Mouse (Mus musculus) CD4-positive, CD25-positive, alpha-beta regulatory T cell, adult 9 weeks (primary cell): ENCODE results near the gene Ddost. TPM values are rescaled to one million over a fixed set of nuclear protein-coding genes. Genes with fewer than 3 reads are reported as not detected.

ENCODE experiments used
- polyA plus RNA-seq: library from polyadenylated mRNA; unstranded; fragments of 100-300 nt; shearing (Covaris generic); gene quantifications from one replicate; pipeline ENCODE4 v1.2.1, GENCODE M21; 2017

Gene Ddost
- polyA plus RNA-seq, result 103 TPM

DNA sequence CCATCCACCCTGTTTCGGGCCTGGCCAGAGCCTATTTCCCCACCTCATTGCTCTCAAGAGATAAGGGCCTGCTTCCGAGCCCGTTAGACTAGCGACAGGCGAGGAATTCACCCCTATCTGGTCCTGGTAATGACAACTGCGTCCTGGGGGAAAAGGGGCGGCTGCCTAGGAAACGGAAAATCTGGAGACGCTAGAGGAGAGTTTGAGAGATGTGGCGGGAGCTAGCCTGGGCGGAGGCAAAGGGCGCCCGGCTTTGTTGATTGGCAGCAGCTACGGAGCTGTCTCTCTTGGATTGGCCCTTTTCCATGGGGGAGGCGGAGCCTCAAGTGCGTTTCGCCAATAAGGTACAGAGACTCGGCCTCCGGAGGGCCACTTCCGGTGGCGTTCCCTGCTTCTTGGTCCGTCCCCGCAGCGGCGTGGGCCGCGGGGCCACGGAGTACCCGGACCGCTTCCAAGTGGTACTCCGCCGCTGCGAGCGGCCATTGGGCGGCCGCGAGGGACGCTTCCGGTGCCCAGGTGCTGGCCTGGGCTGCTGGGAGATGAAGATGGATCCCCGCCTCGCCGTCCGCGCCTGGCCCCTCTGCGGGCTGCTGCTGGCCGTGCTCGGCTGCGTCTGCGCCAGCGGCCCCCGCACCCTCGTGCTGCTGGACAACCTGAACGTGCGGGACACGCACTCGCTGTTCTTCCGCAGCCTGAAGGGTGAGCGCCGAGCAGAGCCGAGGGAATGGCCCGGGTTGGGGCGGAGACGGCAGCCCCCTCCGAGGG is at the start of gene Ddost:
Gene Ddost (plus strand): TSS at position 391 of the 765 bp plus-strand sequence.

DNA sequence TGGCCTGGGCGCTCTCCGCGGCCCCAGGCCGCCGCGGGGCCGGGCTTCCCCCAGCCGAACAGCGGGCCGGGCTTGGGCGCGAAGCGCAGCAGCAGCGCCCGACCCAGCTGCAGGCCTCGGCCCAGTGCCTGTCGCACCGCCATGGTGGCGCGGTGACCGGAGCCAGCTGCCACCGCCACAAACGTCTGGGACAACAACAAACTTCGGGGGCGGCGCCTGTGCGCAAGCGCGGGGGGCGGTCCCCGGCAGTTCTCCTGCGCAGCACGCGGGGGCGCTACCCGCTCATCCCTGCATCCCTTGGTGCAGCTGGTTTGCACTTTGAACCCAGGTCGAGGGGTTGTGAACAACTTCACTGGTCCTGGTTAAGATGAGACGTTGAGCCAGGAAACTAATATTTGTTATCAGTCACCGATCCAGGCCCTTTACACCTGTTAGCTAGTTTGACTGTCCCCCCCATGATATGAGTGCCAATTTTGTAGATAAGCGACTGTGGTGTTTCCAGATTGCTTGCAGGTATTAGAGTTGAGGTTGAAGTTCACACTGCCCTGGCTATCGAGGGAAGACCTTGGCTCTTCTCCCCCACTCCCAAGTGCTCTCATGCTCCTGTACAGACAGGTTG is 21.7 kb downstream of the Ddost start, which contains the start of gene Pink1:
Gene Pink1 (minus strand): TSS at position 231 of the 619 bp plus-strand sequence.

Other genes starting within 250 kb of the Ddost start
- 205 TPM for gene Hp1bp3, start 88.4 kb upstream of the Ddost start, polyA plus RNA-seq
- 0.29 TPM for gene Sh2d5, start 54.3 kb upstream of the Ddost start, polyA plus RNA-seq
- gene Kif17, start 54.3 kb upstream of the Ddost start, polyA plus RNA-seq, result not detected
- 12.9 TPM for gene Pink1, start 21.6 kb downstream of the Ddost start, polyA plus RNA-seq
- gene Cda, start 63.3 kb downstream of the Ddost start, polyA plus RNA-seq, result not detected
- not detected for gene Fam43b, start 91.8 kb downstream of the Ddost start, polyA plus RNA-seq
- 16.6 TPM for gene Mul1, start 129.9 kb downstream of the Ddost start, polyA plus RNA-seq
- gene Camk2n1, start 149.6 kb downstream of the Ddost start, polyA plus RNA-seq, result 0.33 TPM